Mouse (Mus musculus): ENCODE results near the gene Pkig. TPM values are rescaled to one million over a fixed set of nuclear protein-coding genes. Genes with fewer than 3 reads are reported as not detected.

Gene Pkig
- polyA plus RNA-seq, 1 experiment from 2014 or later = 145 TPM

- no peak overlapping the region for H3K27ac ChIP-seq (ENCODE audit: low read depth)
- H3K9ac ChIP-seq = no peak overlapping the region
- H3K4me3 ChIP-seq (ENCODE audit: low read depth, low read length) = no peak overlapping the region
- H3K9me3 ChIP-seq (ENCODE audit: low read depth, low read length) = no peaks in the 10 kb centered on the region
- no peak overlapping the region for H3K4me2 ChIP-seq
- no peak for TF ChIP-seq CTCF (IDR thresholded peaks at IDR 0.05; ENCODE audit: low read depth)
- no peaks in the 10 kb centered on the region for H3K4me1 ChIP-seq (ENCODE audit: insufficient read depth)
- WGBS = 78% methylated on average over 2 of the region's 2 CpGs
- H3K36me3 ChIP-seq (ENCODE audit: insufficient read depth) = 0 out of 2 replicates have a peak, but pooled peaks cover 6% of the 10 kb centered on the region
- H3K27me3 ChIP-seq (ENCODE audit: insufficient read depth, low read length) = no peaks in the 10 kb centered on the region
- DNase-seq (no peak), ATAC-seq (ENCODE audit: insufficient read depth) (no peak)
Observed at GRCm38 (mm10) chr2:163657486-163657885, 700 bp upstream of the Pkig start.

GRCm38 (mm10) chr2:163658941-163659340 lies 755 bp downstream of the Pkig start:
- ATAC-seq (ENCODE audit: insufficient read depth) (peak; percentile 21; the same call in 1 of the 2 replicates), DNase-seq (peak; percentile 73)
- TF ChIP-seq CTCF (IDR thresholded peaks at IDR 0.05; ENCODE audit: low read depth) = no peak
- no peaks in the 10 kb centered on the region for H3K4me1 ChIP-seq (ENCODE audit: insufficient read depth)
- no peaks in the 10 kb centered on the region for H3K9me3 ChIP-seq (ENCODE audit: low read depth, low read length)
- H3K9ac ChIP-seq = peak overlapping the region; percentile 79
- peak overlapping the region; percentile 78 for H3K27ac ChIP-seq (ENCODE audit: low read depth)
- H3K36me3 ChIP-seq (ENCODE audit: insufficient read depth) = 0 out of 2 replicates have a peak, but pooled peaks cover 6% of the 10 kb centered on the region
- peak overlapping the region; percentile 75 for H3K4me3 ChIP-seq (ENCODE audit: low read depth, low read length)
- H3K27me3 ChIP-seq (ENCODE audit: insufficient read depth, low read length) = no peaks in the 10 kb centered on the region
- H3K4me2 ChIP-seq = peak overlapping the region; percentile 70
- under 1% methylated on average over 8 of the region's 8 CpGs for WGBS

GRCm38 (mm10) chr2:163659431-163659830 lies 1.2 kb downstream of the Pkig start:
- DNase-seq = no peak
- H3K4me1 ChIP-seq (ENCODE audit: insufficient read depth) = no peaks in the 10 kb centered on the region
- no peaks in the 10 kb centered on the region for H3K27me3 ChIP-seq (ENCODE audit: insufficient read depth, low read length)
- H3K9me3 ChIP-seq (ENCODE audit: low read depth, low read length) = no peaks in the 10 kb centered on the region
- no peak overlapping the region for H3K27ac ChIP-seq (ENCODE audit: low read depth)
- WGBS = 70% methylated on average over 12 of the region's 12 CpGs
- H3K4me2 ChIP-seq = peak overlapping the region; percentile 70
- TF ChIP-seq CTCF (IDR thresholded peaks at IDR 0.05; ENCODE audit: low read depth) = no peak
- no peak for ATAC-seq (ENCODE audit: insufficient read depth)
- H3K9ac ChIP-seq = peak overlapping the region; percentile 79; the same call in 1 of the 2 replicates
- peak overlapping the region; percentile 75 for H3K4me3 ChIP-seq (ENCODE audit: low read depth, low read length)
- H3K36me3 ChIP-seq (ENCODE audit: insufficient read depth) = 0 out of 2 replicates have a peak, but pooled peaks cover 6% of the 10 kb centered on the region

GRCm38 (mm10) chr2:163660103-163660701 lies 2.0 kb downstream of the Pkig start:
- 0 out of 2 replicates have a peak, but pooled peaks cover 6% of the 10 kb centered on the region for H3K36me3 ChIP-seq (ENCODE audit: insufficient read depth)
- DNase-seq (no peak), ATAC-seq (ENCODE audit: insufficient read depth) (no peak)
- H3K9me3 ChIP-seq (ENCODE audit: low read depth, low read length) = no peaks in the 10 kb centered on the region
- no peaks in the 10 kb centered on the region for H3K27me3 ChIP-seq (ENCODE audit: insufficient read depth, low read length)
- H3K4me1 ChIP-seq (ENCODE audit: insufficient read depth) = no peaks in the 10 kb centered on the region
- WGBS = 75% methylated on average over 5 of the region's 5 CpGs
- 0 out of 2 replicates have a peak overlapping the region, but pooled peaks have one; percentile 10 for H3K4me2 ChIP-seq
- no peak for TF ChIP-seq CTCF (IDR thresholded peaks at IDR 0.05; ENCODE audit: low read depth)
- H3K9ac ChIP-seq = no peak overlapping the region
- no peak overlapping the region for H3K27ac ChIP-seq (ENCODE audit: low read depth)
- no peak overlapping the region for H3K4me3 ChIP-seq (ENCODE audit: low read depth, low read length)

GRCm38 (mm10) chr2:163661371-163661850 lies 3.2 kb downstream of the Pkig start:
- Histone ChIP-seq H3K4me2 (no peak overlapping the region), H3K9me3 (ENCODE audit: low read depth, low read length) (no peaks in the 10 kb centered on the region), H3K27ac (ENCODE audit: low read depth) (no peak overlapping the region), H3K4me3 (ENCODE audit: low read depth, low read length) (no peak overlapping the region), H3K9ac (no peak overlapping the region), H3K4me1 (ENCODE audit: insufficient read depth) (no peaks in the 10 kb centered on the region), H3K36me3 (ENCODE audit: insufficient read depth) (0 out of 2 replicates have a peak, but pooled peaks cover 6% of the 10 kb centered on the region), H3K27me3 (ENCODE audit: insufficient read depth, low read length) (no peaks in the 10 kb centered on the region)
- 56% methylated on average over 6 of the region's 6 CpGs for WGBS
- no peak for DNase-seq
- no peak for TF ChIP-seq CTCF (IDR thresholded peaks at IDR 0.05; ENCODE audit: low read depth)
- no peak for ATAC-seq (ENCODE audit: insufficient read depth)

GRCm38 (mm10) chr2:163662076-163662475 lies 3.9 kb downstream of the Pkig start:
- H3K27me3 ChIP-seq (ENCODE audit: insufficient read depth, low read length) = no peaks in the 10 kb centered on the region
- no peak overlapping the region for H3K27ac ChIP-seq (ENCODE audit: low read depth)
- no peak for TF ChIP-seq CTCF (IDR thresholded peaks at IDR 0.05; ENCODE audit: low read depth)
- DNase-seq (no peak), ATAC-seq (ENCODE audit: insufficient read depth) (no peak)
- H3K9me3 ChIP-seq (ENCODE audit: low read depth, low read length) = no peaks in the 10 kb centered on the region
- no peak overlapping the region for H3K4me2 ChIP-seq
- no peak overlapping the region for H3K9ac ChIP-seq
- H3K36me3 ChIP-seq (ENCODE audit: insufficient read depth) = 0 out of 2 replicates have a peak, but pooled peaks cover 6% of the 10 kb centered on the region
- 93% methylated on average over 5 of the region's 5 CpGs for WGBS
- H3K4me3 ChIP-seq (ENCODE audit: low read depth, low read length) = no peak overlapping the region
- H3K4me1 ChIP-seq (ENCODE audit: insufficient read depth) = no peaks in the 10 kb centered on the region

- no peak for DNase-seq
- H3K9ac ChIP-seq = no peak overlapping the region
- 0 out of 2 replicates have a peak, but pooled peaks cover 6% of the 10 kb centered on the region for H3K36me3 ChIP-seq (ENCODE audit: insufficient read depth)
- no peak for TF ChIP-seq CTCF (IDR thresholded peaks at IDR 0.05; ENCODE audit: low read depth)
- no peaks in the 10 kb centered on the region for H3K4me1 ChIP-seq (ENCODE audit: insufficient read depth)
- no peak overlapping the region for H3K4me2 ChIP-seq
- H3K9me3 ChIP-seq (ENCODE audit: low read depth, low read length) = no peaks in the 10 kb centered on the region
- ATAC-seq (ENCODE audit: insufficient read depth) = no peak
- H3K27ac ChIP-seq (ENCODE audit: low read depth) = no peak overlapping the region
- H3K27me3 ChIP-seq (ENCODE audit: insufficient read depth, low read length) = no peaks in the 10 kb centered on the region
- H3K4me3 ChIP-seq (ENCODE audit: low read depth, low read length) = no peak overlapping the region
- WGBS = 80% methylated on average over 2 of the region's 2 CpGs
Observed at GRCm38 (mm10) chr2:163662698-163663221, 4.6 kb downstream of the Pkig start.
